Comparison of ENCODE assay signal across 30 mouse cellular contexts in genomic region chr1:92845889-92846288, GRCm38 (mm10). TPM values are rescaled to one million over a fixed set of nuclear protein-coding genes. Genes with fewer than 3 reads are reported as not detected.
"Had no signal": no experiment of that assay in that cellular context is flagged by ENCODE, and none has a peak within 500 bp of the region (broad histone marks: within the 10 kb centered on the region; RNA-seq: fewer than 3 reads in every experiment).

No protein-coding gene starts in this region.

- H3K27ac ChIP-seq: heart, adult 2 months; heart, embryonic 13.5 days; heart, embryonic 15.5 days; hindbrain, embryonic 13.5 days; hindbrain, embryonic 15.5 days; hindbrain, postnatal 0 days; kidney, embryonic 15.5 days; kidney, postnatal 0 days; limb, embryonic 13.5 days; limb, embryonic 15.5 days; liver, embryonic 12.5 days; liver, embryonic 14.5 days had no signal

- ATAC-seq: hindbrain, postnatal 0 days; intestine, embryonic 16.5 days; liver, embryonic 12.5 days had no signal

- DNase-seq: gastrocnemius, postnatal 14 days; gastrocnemius, postnatal 36 days; heart, adult 11 months; heart, adult 2 months; heart, postnatal 14 days; heart, postnatal 36 days; kidney, adult 11 months; kidney, adult 2 months; kidney, adult 9 months; kidney, postnatal 14 days; kidney, postnatal 36 days; layer of hippocampus, adult 9-11 months; layer of hippocampus, postnatal 36 days; left cerebral cortex, postnatal 4 days had no signal

- H3K36me3 ChIP-seq: heart, embryonic 15.5 days; hindbrain, embryonic 15.5 days; kidney, embryonic 15.5 days; liver, embryonic 12.5 days had no signal

- H3K4me2 ChIP-seq: heart, embryonic 11.5 days; heart, embryonic 13.5 days; heart, embryonic 15.5 days; hindbrain, embryonic 13.5 days; hindbrain, embryonic 15.5 days; kidney, embryonic 15.5 days; limb, embryonic 13.5 days; limb, embryonic 15.5 days; liver, embryonic 12.5 days had no signal

- H3K9me3 ChIP-seq: heart, embryonic 13.5 days; heart, embryonic 15.5 days; hindbrain, embryonic 13.5 days; hindbrain, embryonic 15.5 days; kidney, embryonic 15.5 days; limb, embryonic 13.5 days; limb, embryonic 15.5 days; liver, embryonic 12.5 days had no signal

- H3K27me3 ChIP-seq: hindbrain, embryonic 13.5 days; hindbrain, embryonic 15.5 days; limb, embryonic 13.5 days; limb, embryonic 15.5 days had no signal

- H3K4me3 ChIP-seq: heart, adult 2 months; heart, embryonic 13.5 days; heart, embryonic 15.5 days; hindbrain, embryonic 13.5 days; hindbrain, embryonic 15.5 days; kidney, embryonic 15.5 days; limb, embryonic 13.5 days; limb, embryonic 15.5 days; liver, embryonic 12.5 days had no signal

- H3K9ac ChIP-seq: heart, embryonic 13.5 days; heart, embryonic 15.5 days; hindbrain, embryonic 13.5 days; hindbrain, embryonic 15.5 days; kidney, embryonic 15.5 days; limb, embryonic 13.5 days; limb, embryonic 15.5 days; liver, embryonic 12.5 days; liver, embryonic 14.5 days had no signal

RNA-seq across cellular contexts. Expression of gene Ankmy1, which starts 56.8 kb away (rescaled TPM):
- total RNA-seq: heart, postnatal 36 days; hematopoietic stem cell, adult 5-6 weeks; hindbrain, postnatal 0 days had no signal
- polyA plus RNA-seq: liver, adult 2 months; liver, embryonic 16.5 days had no signal
